Mouse (Mus musculus): Measurements from ENCODE around the gene Zbed5.
A peak's percentile ranks its signal among the peaks of the same experiment; 100 is the strongest.
"Not testable (repeated sequence)": the region's sequence is repeated elsewhere in the genome, so short reads cannot be mapped to it uniquely, and the experiment has no call there.

Zbed5 gene

DNA sequence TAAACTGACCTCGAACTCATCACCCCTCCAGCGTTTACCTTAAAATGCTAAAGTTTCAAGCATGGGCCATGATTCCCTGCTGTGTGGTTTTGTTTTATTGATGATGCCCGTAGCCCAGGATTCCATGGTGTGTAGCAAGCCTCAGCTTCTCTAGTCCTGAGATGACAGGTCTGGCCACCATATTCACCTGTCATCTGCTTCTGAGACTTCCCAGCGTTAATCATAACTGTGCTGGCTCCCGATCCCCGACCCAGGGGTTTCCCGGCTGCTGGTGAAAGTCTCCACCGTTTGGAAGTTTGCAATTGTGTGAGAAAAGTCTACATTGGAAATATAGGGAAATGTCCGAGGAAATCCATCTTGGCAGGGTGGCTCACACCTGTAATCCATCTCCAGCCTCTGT is 13.6 kb downstream of the Zbed5 start:
- no peak for DNase-seq

DNA sequence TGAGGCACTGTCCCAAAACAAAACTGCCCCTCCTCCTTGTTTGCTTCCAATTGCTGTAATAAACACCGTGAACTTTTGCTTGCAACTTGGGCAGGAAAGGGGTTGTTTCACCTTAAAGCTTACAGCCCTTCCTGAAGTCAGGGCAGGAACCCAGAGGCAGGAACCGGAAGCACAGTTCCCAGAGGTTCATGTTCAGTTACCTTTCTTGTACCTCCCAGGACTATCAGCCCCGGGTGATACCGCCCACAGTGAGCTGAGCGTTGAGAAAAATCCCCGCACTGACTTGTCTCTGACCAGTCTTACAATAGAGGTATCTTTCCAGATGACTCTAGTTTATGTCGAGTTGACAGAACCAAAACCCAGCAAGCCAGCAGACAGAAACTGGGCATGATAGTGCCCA is 14.1 kb downstream of the Zbed5 start:
- DNase-seq: no peak

DNA sequence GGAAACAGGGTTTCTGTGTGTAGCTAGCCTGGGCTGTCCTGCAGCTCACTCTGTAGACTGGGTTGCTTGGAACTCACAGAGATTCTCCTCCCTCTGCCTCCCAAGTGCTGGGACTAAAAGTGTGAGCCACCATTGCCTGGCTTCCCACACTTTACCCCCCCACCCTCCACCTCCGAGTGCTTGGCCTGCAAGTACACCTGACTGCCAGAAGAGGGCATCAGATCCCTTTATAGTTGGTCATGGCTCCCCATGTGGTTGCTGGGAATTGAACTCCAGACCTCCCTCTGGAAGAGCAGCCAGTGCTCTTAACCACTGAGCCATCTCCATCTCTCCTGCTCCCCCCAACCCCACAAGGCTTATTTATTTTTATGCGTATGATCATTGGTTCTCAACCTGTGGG is 18.5 kb downstream of the Zbed5 start:
- DNase-seq: peak; percentile 55

GRCm38 (mm10) chr5:129915491-129915890 is 20.0 kb downstream of the Zbed5 start:
- DNase-seq: not testable (repeated sequence)

- DNase-seq: no peak
Observed at GRCm38 (mm10) chr5:129918065-129918651, 22.6 kb downstream of the Zbed5 start.

- DNase-seq: no peak
Observed at GRCm38 (mm10) chr5:129918752-129919151, 23.2 kb downstream of the Zbed5 start.

GRCm38 (mm10) chr5:129919320-129919719 is 23.8 kb downstream of the Zbed5 start:
- DNase-seq: no peak

DNA sequence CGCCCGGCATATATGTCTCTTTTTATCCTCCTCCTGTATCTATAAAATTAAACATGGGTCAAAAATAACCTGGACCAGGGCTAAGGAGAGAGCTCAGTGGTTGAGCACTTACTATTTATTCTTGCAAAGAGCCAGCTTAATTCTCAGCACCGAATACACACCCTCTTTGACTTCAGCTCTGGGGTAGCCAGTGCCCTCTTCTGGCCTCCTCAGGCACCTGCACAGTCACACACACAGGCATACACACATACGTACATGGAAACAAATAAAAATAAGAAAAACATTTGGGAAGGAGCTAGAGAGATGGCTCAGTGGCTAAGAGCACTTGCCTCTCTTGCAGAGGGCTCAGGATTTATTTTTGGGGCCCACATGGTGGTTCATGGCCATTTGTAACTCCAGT is 26.4 kb downstream of the Zbed5 start:
- DNase-seq: no peak

- DNase-seq: no peak
Observed at GRCm38 (mm10) chr5:129924820-129925452, 29.4 kb downstream of the Zbed5 start.

- no peak for DNase-seq
Observed at GRCm38 (mm10) chr5:129925933-129926332, 30.4 kb downstream of the Zbed5 start.

DNA sequence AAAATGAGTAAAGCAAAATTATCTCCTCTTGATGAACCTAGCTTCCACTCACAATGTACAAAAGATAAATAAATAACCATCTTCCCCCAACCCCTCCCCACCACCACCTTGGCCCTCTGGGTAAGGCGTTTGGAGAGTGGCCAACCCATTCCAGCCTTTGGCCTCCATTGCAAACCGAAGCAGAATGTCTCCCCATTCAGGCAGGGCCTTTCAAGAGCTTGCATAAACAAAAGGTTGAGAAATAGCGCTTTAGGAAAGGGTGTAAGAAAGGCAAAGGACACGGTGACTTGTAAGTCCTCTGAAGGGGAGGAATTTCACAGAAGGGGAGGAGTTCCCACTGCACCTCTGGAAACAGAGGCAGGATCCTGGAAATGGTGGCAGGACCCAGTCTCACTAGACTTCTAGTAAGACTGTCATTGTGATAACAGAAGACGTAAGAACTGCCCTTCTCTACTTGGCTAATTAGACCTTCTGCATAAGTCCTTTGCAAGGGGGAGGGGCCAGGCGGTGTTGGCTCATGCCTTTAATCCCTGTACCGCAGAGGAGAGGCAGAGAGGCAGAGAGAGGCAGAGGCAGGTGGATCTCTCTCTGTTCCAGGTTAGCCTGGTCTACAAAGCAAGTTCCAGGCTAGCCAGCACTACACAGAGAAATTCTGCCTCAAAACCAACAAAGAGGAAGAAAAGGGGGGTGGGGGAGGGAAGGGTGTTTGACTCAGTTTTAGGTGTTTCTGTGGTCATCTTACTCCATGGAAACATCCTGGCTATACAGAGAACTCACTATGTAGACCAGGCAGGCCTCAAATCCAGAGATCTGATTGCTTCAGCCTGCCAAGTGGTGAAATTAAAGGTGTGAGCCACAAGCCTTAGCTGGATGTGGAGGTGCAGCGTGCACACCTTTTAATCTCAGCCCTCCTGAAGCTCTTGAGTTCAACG is 34.7 kb downstream of the Zbed5 start:
- no peak for DNase-seq

DNA sequence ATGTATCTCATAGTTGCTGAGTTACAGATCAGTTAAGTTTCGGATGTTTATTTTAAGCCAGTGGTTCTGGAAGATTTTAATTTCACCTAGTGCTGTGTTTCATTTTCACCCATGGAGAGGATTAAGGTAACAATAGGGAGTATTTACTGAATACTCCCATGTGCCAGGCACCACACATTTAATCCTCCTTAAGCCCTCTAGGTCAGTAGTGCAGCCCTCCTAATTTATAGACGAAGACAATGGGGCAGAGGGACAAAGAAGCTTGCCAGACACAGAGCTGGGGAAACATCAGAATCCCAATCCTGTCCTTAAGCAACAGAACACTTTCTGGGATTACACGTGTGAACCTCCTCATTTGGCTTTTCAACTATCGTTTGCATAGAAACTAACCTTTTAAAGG is 41.4 kb downstream of the Zbed5 start:
- DNase-seq: peak; percentile 55

DNA sequence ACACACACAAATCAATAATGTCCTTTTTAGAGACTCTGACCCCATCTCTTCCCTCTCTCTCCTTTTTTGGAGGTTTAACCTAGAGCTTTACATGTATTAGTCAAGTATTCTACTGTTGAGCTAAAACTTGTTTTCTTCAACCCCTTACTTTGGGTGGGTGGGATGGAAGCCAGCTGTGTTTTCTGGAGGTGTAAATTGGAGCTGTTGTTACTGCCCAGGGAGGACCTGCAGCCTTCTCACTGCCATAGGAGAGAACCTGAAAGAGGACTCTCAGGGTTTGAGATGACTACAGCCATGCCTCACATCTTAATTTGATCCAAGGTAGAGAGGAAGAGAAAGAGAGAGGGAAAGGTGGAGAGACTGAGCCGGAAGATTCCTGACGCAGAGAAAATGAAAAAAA is 44.8 kb downstream of the Zbed5 start:
- no peak for DNase-seq

- no peak for DNase-seq
Observed at GRCm38 (mm10) chr5:129940736-129941494, 45.4 kb downstream of the Zbed5 start.

GRCm38 (mm10) chr5:129941495-129942045 is 46.0 kb downstream of the Zbed5 start, which contains the start of gene Vkorc1l1:
Vkorc1l1 (plus strand) TSS chr5:129941970.
- DNase-seq: peak; percentile 98

DNA sequence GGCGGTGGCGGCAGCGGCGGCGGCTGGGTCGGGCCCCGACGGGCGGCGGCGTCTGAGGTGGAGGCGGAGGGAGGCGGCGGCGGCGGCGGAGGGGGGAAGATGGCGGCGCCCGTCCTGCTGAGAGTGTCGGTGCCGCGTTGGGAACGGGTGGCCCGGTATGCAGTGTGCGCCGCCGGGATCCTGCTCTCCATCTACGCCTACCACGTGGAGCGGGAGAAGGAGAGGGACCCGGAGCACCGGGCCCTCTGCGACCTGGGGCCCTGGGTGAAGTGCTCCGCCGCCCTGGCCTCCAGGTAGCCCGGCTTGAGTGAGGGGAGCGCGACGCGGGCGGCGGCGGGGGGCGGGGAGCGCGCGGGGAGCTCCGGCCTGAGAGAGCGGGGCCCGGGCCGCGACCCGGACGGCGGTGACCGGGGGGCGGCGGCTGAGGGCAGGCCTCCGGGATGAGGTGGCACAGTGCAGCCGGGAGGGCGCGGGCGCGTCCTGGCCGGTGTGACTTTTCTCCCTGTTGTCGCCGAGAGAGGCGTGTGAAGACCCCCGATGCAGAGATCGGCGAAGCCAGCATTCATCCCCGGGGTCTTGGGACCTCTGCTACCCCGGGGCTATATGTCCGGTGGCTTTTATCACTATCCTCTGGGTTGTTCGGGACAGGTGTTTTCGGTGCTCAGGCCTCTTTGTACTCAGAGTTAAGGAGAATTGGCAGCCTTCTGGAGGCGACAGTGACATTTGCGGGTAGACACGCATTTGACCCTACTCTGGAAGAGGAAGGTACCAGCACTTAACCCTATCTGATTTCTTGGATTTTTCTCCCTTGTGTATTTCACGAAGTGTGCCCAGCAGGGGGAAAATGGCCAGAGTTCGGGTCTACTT is 46.8 kb downstream of the Zbed5 start:
- peak; percentile 38 for DNase-seq

GRCm38 (mm10) chr5:129943402-129943801 is 47.9 kb downstream of the Zbed5 start:
- DNase-seq: no peak

DNA sequence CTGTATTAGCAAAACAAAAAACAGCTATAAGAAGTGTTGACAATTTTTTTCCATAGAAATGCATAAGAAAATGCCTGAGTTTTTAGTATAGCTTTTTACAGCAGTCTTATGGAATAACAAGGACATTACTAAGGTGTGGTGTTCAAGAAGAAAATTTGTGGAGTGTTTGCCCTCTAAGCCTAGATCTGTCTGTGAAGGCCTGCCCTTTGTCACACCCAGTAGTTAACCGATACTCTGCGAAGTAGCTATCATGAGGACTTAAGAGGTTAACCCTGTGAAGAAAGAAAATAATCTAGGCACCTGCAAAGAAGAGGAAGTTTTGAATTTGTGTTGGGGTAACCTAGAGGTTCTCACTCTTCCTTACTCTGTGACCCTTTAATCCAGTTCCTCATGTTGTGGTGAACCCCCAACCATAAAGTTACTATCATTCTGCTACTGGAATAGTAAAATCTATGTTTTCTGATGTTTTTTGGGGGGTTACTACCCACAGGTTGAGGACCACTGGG is 52.1 kb downstream of the Zbed5 start:
- DNase-seq: no peak

DNA sequence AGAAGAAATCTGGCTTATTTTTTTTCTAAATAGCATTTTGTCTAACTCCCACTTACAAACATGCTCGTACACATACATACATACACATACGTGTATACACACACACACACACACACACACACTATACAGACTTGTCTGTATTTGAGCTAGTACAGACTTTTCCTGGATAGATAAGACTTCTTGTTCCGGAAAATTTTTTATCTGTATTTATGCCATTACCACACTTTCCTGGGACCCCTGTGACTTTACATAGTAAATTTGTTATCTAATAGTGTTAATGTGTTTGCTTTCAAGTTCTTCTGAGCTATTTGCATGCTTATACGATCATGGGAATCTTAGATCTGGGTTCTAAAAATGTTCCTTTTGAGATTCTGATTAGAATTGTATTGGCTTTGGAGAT is 56.6 kb downstream of the Zbed5 start:
- DNase-seq: no peak
